Mouse (Mus musculus): ENCODE data around the gene Gm11757.
"Not testable (repeated sequence)": the region's sequence is repeated elsewhere in the genome, so short reads cannot be mapped to it uniquely, and the experiment has no call there.

The Gm11757 gene

DNA sequence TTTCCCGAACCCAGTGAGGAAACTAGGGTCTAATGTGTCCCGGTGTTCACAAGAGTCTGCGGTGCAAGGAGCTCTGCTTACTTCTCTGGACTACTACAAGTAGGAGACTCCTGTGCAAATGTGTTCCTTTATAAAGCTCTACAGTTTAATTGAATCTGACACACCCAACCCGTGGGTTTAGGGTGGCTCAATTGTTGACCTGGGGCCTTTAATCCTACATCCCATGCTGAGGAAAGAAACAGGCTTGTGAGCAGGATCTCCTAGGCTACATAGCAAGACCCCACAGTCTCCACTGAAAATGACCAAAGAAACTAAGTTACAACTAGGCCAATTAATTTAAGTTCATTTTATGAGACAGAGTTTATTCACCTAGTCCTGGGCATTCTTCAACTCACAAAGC is at the start of gene Gm11757:
Gene Gm11757, minus strand, starts transcription at position 101 of the 400 bp plus-strand sequence.
- DNase-seq (ENCODE audit: low read depth, low spot score) = not testable (repeated sequence)

DNA sequence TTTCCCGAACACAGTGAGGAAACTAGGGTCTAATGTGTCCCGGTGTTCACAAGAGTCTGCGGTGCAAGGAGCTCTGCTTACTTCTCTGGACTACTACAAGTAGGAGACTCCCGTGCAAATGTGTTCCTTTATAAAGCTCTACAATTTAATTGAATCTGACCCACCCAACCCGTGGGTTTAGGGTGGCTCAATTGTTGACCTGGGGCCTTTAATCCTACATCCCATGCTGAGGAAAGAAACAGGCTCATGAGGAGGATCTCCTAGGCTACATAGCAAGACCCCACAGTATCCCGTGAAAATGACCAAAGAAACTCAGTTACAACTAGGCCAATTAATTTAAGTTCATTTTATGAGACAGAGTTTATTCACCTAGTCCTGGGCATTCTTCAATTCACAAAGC is 29.7 kb upstream of the Gm11757 start, which contains the start of gene Gm11756:
Gene Gm11756, minus strand, starts transcription at position 101 of the 400 bp plus-strand sequence.
- DNase-seq (ENCODE audit: low read depth, low spot score) = not testable (repeated sequence)

DNA sequence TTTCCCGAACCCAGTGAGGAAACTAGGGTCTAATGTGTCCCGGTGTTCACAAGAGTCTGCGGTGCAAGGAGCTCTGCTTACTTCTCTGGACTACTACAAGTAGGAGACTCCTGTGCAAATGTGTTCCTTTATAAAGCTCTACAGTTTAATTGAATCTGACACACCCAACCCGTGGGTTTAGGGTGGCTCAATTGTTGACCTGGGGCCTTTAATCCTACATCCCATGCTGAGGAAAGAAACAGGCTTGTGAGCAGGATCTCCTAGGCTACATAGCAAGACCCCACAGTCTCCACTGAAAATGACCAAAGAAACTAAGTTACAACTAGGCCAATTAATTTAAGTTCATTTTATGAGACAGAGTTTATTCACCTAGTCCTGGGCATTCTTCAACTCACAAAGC is 14.9 kb upstream of the Gm11757 start, which contains the start of gene Gm13871:
Gene Gm13871, minus strand, starts transcription at position 101 of the 400 bp plus-strand sequence.
- DNase-seq (ENCODE audit: low read depth, low spot score) = not testable (repeated sequence)

DNA sequence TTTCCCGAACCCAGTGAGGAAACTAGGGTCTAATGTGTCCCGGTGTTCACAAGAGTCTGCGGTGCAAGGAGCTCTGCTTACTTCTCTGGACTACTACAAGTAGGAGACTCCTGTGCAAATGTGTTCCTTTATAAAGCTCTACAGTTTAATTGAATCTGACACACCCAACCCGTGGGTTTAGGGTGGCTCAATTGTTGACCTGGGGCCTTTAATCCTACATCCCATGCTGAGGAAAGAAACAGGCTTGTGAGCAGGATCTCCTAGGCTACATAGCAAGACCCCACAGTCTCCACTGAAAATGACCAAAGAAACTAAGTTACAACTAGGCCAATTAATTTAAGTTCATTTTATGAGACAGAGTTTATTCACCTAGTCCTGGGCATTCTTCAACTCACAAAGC is 14.7 kb downstream of the Gm11757 start, which contains the start of gene Gm11758:
Gene Gm11758, minus strand, starts transcription at position 101 of the 400 bp plus-strand sequence.
- not testable (repeated sequence) for DNase-seq (ENCODE audit: low read depth, low spot score)

All from CD4-positive helper T cell, adult 2 months (primary cell).